Mouse (Mus musculus): ENCODE results near the gene Fam163a.

DNA sequence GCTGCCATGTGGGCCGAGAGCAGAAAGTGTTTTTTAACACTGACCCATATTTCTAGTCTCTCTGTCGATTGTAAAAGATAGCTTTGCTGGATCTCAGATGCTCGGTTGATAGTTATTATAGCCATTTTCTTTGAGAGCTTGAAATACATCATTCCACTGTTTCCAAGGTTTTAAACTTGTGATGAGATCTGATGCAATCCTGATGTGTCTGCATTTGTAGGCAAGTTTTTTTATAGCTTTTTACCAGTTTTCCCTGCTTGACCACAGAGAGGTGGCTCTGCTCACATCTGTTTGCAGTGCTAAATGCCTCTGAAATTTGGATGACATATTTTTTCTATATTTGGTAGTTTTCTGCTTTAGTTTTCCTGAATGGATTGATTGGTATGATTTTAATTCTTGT is 43.1 kb upstream of the Fam163a start:
- TF ChIP-seq POLR2A (IDR thresholded peaks at IDR 0.05; ENCODE audit: extremely low read depth, insufficient read depth, low read length) (no peak), CTCF (IDR thresholded peaks at IDR 0.05; ENCODE audit: low read depth, low read length) (no peak)
